ENCODE assay signal across 9 mouse cellular contexts in genomic region chr19:42380321-42380980, GRCm38 (mm10). TPM values are rescaled to one million over a fixed set of nuclear protein-coding genes. Genes with fewer than 3 reads are reported as not detected.
DNase-seq lines count a peak whose midpoint lies in the region; ATAC-seq and TF ChIP-seq lines count a peak whose summit lies in the region.
"Had no signal": no experiment of that assay in that cellular context is flagged by ENCODE, and none has a peak within 500 bp of the region (broad histone marks: within the 10 kb centered on the region; RNA-seq: fewer than 3 reads in every experiment).

No protein-coding gene starts in this region.

- H3K4me3 ChIP-seq in heart, embryonic 12.5 days = peak overlapping the region; percentile 34
- peak overlapping the region; percentile 38 for H3K4me3 ChIP-seq in midbrain, embryonic 11.5 days (ENCODE audit: low read depth, low read length)
- H3K4me3 ChIP-seq in stomach, postnatal 0 days (ENCODE audit: low read depth, low read length) = peak overlapping the region; percentile 17; the same call in 1 of the 2 replicates
- H3K4me3 ChIP-seq: erythroblast, embryonic 14.5 days had no signal

- intact Hi-C loops in heart, postnatal 14 days (cut with DNase I) = no loop called here

- TF ChIP-seq CTCF in stomach, postnatal 0 days (IDR thresholded peaks at IDR 0.05; ENCODE audit: low read depth) = no peak

- no peaks in the 10 kb centered on the region for H3K36me3 ChIP-seq in heart, embryonic 12.5 days
- H3K36me3 ChIP-seq in midbrain, embryonic 11.5 days (ENCODE audit: control insufficient read depth, insufficient read depth, low read length) = no peaks in the 10 kb centered on the region
- no peaks in the 10 kb centered on the region for H3K36me3 ChIP-seq in stomach, postnatal 0 days (ENCODE audit: control insufficient read depth, insufficient read depth, low read length)

- no peak for DNase-seq in heart, adult 9 months (ENCODE audit: low spot score in 2 of 2)
- peak; percentile 37 for DNase-seq in brain, embryonic 18.5 days (ENCODE audit: low read depth, low spot score)
- DNase-seq in heart, postnatal 14 days = peak; percentile 4 to 17
- DNase-seq in midbrain, embryonic 11.5 days (ENCODE audit: low spot score, missing footprints) = peak; percentile 92
- DNase-seq in stomach, postnatal 0 days (ENCODE audit: low spot score) = peak; percentile 21
- DNase-seq in spleen, postnatal 4 days (ENCODE audit: low spot score in 2 of 2) = no peak
- DNase-seq in c-Kit-positive CD71-positive TER-119-positive erythroid progenitor cells, embryonic 14.5 days (ENCODE audit: low spot score) = no peak

- peaks cover 9% of the 10 kb centered on the region for H3K4me1 ChIP-seq in heart, embryonic 12.5 days (replicated peaks)
- peaks cover 13% of the 10 kb centered on the region for H3K4me1 ChIP-seq in midbrain, embryonic 11.5 days (ENCODE audit: control insufficient read depth, insufficient read depth, low read length)
- no peaks in the 10 kb centered on the region for H3K4me1 ChIP-seq in stomach, postnatal 0 days (replicated peaks; ENCODE audit: control insufficient read depth, insufficient read depth)

- H3K27me3 ChIP-seq in heart, embryonic 12.5 days (replicated peaks) = peaks cover 79% of the 10 kb centered on the region
- H3K27me3 ChIP-seq in midbrain, embryonic 11.5 days (ENCODE audit: control insufficient read depth, insufficient read depth, low read length) = no peaks in the 10 kb centered on the region
- no peaks in the 10 kb centered on the region; the same call in 1 of the 2 replicates for H3K27me3 ChIP-seq in stomach, postnatal 0 days (ENCODE audit: control insufficient read depth, insufficient read depth, low read length)

- H3K9ac ChIP-seq in heart, embryonic 12.5 days = no peak overlapping the region
- H3K9ac ChIP-seq in midbrain, embryonic 11.5 days (ENCODE audit: low read length) = peak overlapping the region; percentile 71
- no peak overlapping the region for H3K9ac ChIP-seq in stomach, postnatal 0 days (ENCODE audit: low read length)

- no peak for TF ChIP-seq EP300 in stomach, postnatal 0 days (optimal IDR thresholded peaks at IDR 0.05)

- H3K27ac ChIP-seq in heart, embryonic 12.5 days (ENCODE audit: poor library complexity, severe bottlenecking) = no peak overlapping the region
- H3K27ac ChIP-seq in midbrain, embryonic 11.5 days (ENCODE audit: low read depth, low read length) = no peak overlapping the region
- no peak overlapping the region for H3K27ac ChIP-seq in stomach, postnatal 0 days (replicated peaks)

- H3K4me2 ChIP-seq in heart, embryonic 12.5 days = peak overlapping the region; percentile 59
- peak overlapping the region; percentile 73 for H3K4me2 ChIP-seq in midbrain, embryonic 11.5 days
- H3K4me2 ChIP-seq in stomach, postnatal 0 days (replicated peaks; ENCODE audit: low read depth) = peak overlapping the region; percentile 36

- ATAC-seq in heart, embryonic 12.5 days (ENCODE audit: insufficient number of reproducible peaks, low FRiP score) = no peak
- ATAC-seq in midbrain, embryonic 11.5 days (ENCODE audit: low FRiP score) = peak; percentile 64
- no peak for ATAC-seq in stomach, postnatal 0 days (ENCODE audit: low FRiP score, low TSS enrichment)

- WGBS in heart, embryonic 12.5 days = under 1% methylated on average over 23 of the region's 26 CpGs
- WGBS in midbrain, embryonic 11.5 days = under 1% methylated on average over 25 of the region's 26 CpGs
- 3% methylated on average over 23 of the region's 26 CpGs for WGBS in stomach, postnatal 0 days

- no peaks in the 10 kb centered on the region for H3K9me3 ChIP-seq in heart, embryonic 12.5 days (replicated peaks)
- no peaks in the 10 kb centered on the region for H3K9me3 ChIP-seq in midbrain, embryonic 11.5 days (ENCODE audit: control insufficient read depth, low read length)
- no peaks in the 10 kb centered on the region for H3K9me3 ChIP-seq in stomach, postnatal 0 days (ENCODE audit: control insufficient read depth, low read length)

RNA-seq across cellular contexts. Expression of gene Crtac1, which starts 51.1 kb away (rescaled TPM):
- 0.55 and 0.59 TPM in 2 replicates for polyA plus RNA-seq in heart, embryonic 12.5 days (2016; fragmentation: Nextera tagmentation; extraction: Ambion mirVana)
- under 1 TPM in 1 of 2 experiments, not detected in 1; 0.15 TPM for total RNA-seq in heart, postnatal 14 days (2021)
- 3.3 and 4.4 TPM in 2 replicates for polyA plus RNA-seq in midbrain, embryonic 11.5 days (2014; fragmentation: Nextera tagmentation; extraction: Ambion mirVana)
- 3.0 and 4.5 TPM in 2 replicates for polyA plus RNA-seq in stomach, postnatal 0 days (2015; fragmentation: Nextera tagmentation; extraction: Ambion mirVana)
- polyA plus RNA-seq: erythroblast, embryonic 14.5 days had no signal

Comparison
In these comparisons a context has a peak if more than half of its experiments do, and no peak if none do; other contexts are left out.
1. DNase-seq: peak in brain, embryonic 18.5 days (single experiment), heart, postnatal 14 days (2 of 2), midbrain, embryonic 11.5 days (single experiment) and stomach, postnatal 0 days (single experiment); none in heart, adult 9 months (0 of 2), spleen, postnatal 4 days (0 of 2) and c-Kit-positive CD71-positive TER-119-positive erythroid progenitor cells, embryonic 14.5 days (single experiment).
2. Peak in every context shown above with its lines, with median percentiles within 50 percentile points of each other: H3K4me2 ChIP-seq and H3K4me3 ChIP-seq.